Mouse (Mus musculus): ENCODE data around the gene Tcl1b3. TPM values are rescaled to one million over a fixed set of nuclear protein-coding genes. Genes with fewer than 3 reads are reported as not detected.

The Tcl1b3 gene
- not detected for polyA plus RNA-seq (2017; shearing (Covaris generic))

DNA sequence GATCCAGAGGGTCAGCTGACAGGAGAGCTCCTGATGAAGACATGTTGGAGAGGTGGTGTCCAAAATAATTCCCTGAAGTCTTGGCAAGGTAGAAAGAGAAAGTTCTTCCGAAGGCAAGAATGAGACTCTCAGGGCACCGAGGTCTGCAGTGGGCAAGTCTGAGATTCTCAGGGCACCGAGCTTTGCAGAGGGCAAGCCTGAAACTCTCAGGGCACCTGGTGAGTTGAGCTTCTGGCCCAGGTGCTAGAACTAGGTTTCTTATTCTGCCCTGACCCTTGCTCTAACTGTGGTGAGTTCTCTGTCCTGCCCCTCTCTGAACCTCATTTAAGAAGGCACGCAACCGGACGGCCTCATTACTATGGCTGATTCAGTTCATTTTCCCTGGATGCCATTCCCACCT is at the start of gene Tcl1b3:
TSS of gene Tcl1b3 (plus strand) at position 301 of the 400 bp plus-strand sequence.

DNA sequence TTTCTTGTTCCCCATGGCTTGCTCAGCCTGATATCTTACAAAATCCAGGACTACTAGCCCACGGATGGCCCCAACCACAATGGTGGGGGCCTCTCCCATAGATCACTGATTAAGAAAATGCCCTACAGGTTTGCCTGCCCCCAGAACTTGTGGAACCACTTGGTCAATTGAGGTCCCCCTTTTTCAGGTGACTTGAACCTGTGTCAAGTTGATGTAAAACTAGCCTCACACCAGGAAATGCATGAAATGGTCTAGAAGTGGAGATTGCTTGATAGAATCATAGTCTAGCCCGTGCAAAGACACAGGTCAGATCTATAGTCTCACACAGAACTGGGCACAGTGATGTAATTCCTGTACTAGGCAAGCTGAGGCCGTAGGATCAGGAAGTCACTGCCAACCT is 45.1 kb upstream of the Tcl1b3 start, which contains the start of gene Tcl1b2:
TSS of gene Tcl1b2 (plus strand) at position 301 of the 400 bp plus-strand sequence.

DNA sequence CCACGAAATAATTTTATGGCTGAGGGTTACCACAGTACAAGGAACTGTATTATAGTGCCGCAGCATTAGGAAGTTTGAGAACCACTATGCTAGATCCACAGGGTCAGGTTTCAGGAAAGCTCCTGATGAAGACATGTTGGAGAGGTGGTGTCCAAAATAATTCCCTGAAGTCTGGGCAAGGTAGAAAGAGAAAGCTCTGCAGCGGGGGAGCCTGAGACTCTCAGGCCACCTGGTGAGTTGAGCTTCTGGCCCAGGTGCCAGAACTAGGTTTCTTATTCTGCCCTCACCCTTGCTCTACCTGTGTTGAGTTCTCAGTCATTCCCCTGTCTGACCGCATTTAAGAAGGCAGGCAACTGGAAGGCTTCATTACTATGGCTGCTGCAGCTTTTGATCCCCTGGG is 31.5 kb upstream of the Tcl1b3 start, which contains the start of gene Tcl1b1:
TSS of gene Tcl1b1 (plus strand) at position 301 of the 400 bp plus-strand sequence.

DNA sequence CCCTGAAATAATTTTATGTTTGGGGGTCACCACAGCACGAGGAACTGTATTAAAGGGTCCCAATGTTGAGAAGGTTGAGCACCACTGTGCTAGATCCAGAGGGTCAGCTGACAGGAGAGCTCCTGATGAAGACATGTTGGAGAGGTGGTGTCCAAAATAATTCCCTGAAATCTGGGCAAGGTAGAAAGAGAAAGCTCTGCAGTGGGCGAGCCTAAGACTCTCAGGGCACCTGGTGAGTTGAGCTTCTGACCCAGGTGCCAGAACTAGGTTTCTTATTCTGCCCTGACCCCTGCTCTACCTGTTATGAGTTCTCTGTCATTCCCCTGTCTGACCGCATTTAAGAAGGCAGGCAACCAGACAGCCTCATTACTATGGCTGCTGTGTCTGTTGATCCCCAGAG is 14.8 kb upstream of the Tcl1b3 start, which contains the start of gene Tcl1b5:
TSS of gene Tcl1b5 (plus strand) at position 301 of the 400 bp plus-strand sequence.

DNA sequence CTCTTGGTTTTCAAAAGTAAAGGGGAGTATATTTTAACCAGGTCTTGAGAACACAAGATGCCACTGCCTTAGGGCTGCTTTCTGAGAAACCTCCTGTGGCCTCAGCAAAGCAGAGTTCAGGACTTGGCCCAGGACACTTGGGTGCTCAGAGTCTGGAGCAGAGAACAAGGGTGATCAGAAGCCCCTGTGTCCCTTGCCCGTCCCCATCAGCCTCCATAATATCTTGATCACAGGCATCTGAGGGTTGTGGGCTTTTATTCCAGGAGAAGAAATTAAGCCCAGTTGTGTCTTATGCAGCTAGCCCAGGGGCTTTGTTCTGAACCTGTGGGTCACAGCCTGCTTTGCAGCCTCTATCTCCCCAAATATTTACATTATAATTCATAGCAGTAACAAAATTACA is 10.8 kb downstream of the Tcl1b3 start, which contains the start of gene Tcl1b4:
TSS of gene Tcl1b4 (plus strand) at position 301 of the 400 bp plus-strand sequence.

DNA sequence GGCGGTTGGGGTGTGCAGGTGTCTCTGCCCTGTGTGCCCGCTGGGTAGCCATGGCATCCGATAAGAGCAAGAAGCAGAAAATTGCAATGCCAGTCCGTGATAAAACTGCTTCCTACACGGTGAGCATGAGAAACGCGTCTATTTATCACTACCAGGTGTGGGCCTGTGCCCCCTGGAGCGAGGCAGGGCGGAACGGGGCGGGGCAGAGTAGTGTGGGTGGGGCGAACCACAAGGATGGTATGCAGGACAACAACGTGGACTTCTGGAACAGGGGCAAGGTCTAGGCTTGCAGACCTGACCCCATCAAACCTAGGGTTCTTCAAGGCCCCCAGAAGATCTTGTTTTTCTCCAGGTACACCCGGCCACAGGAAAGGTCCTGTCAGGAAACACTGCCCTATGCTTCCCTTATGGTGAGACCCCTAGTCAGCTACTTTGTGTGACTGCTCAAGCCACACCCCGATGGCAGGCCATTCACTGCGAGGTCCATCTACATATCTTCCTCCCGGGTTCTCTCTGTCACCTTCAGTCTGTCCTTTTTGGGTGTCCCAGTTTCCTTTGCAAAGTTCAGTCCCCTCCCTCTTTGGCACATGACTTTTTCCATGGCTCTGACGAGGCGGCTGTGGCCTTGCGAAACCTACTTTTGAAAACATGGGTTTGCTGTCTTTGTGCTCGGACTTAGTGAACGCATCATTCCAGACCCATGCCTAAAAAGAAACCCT is 31.9 kb downstream of the Tcl1b3 start, which contains the start of gene Tcl1:
TSS of gene Tcl1 (minus strand) at position 193 of the 719 bp plus-strand sequence.

Other genes starting within 250 kb of the Tcl1b3 start
- gene Syne3, start 181.2 kb upstream of the Tcl1b3 start, polyA plus RNA-seq (2017; shearing (Covaris generic)), result 1 to 10 TPM; 5.1 to 6.8 TPM
- gene Glrx5, start 158.4 kb upstream of the Tcl1b3 start, polyA plus RNA-seq (2017; shearing (Covaris generic)), result 100 to 1,000 TPM; 102 to 130 TPM
- not detected for gene Tcl1b2, start 45.0 kb upstream of the Tcl1b3 start, polyA plus RNA-seq (2017; shearing (Covaris generic))
- gene Tcl1b1, start 31.4 kb upstream of the Tcl1b3 start, polyA plus RNA-seq (2017; shearing (Covaris generic)), result not detected
- gene Tcl1b5, start 14.7 kb upstream of the Tcl1b3 start, polyA plus RNA-seq (2017; shearing (Covaris generic)), result under 1 TPM in 1 of 2 experiments, not detected in 1; 0.16 TPM
- gene Tcl1b4, start 10.9 kb downstream of the Tcl1b3 start, polyA plus RNA-seq (2017; shearing (Covaris generic)), result under 1 TPM in 1 of 2 experiments, not detected in 1; 0.12 TPM
- not detected for gene Tcl1, start 31.8 kb downstream of the Tcl1b3 start, polyA plus RNA-seq (2017; shearing (Covaris generic))
- not detected for gene Tunar, start 142.8 kb downstream of the Tcl1b3 start, polyA plus RNA-seq (2017; shearing (Covaris generic))

Data from activated CD4-positive, CD25-positive, alpha-beta regulatory T cell (primary cell).